Mouse (Mus musculus) cerebellum, adult 2 months (tissue): ENCODE measurements around the gene Vav2. TPM values are rescaled to one million over a fixed set of nuclear protein-coding genes. Genes with fewer than 3 reads are reported as not detected.

ENCODE experiments used
- DNase-seq, 2 experiments: peaks; one replicate each; pipeline ENCODE4 v3.0.0; 2021
- H3K27ac ChIP-seq: fragments of 200-500 bp; 2 replicates; pipeline ENCODE4 v1.5.1; 2012; ENCODE audit warnings: low read length, control low read depth, inconsistent platforms; ENCODE audit not compliant: insufficient read depth
- H3K27me3 ChIP-seq: fragments of 200-500 bp; 2 replicates; pipeline ENCODE4 v1.6.1; 2012; ENCODE audit warnings: inconsistent platforms, mild to moderate bottlenecking, low read length, moderate library complexity; ENCODE audit not compliant: control insufficient read depth, insufficient read depth
- H3K4me1 ChIP-seq: fragments of 200-500 bp; 2 replicates; pipeline ENCODE4 v1.6.1; 2011; ENCODE audit warnings: low read length; ENCODE audit not compliant: control insufficient read depth, insufficient read depth
- H3K4me3 ChIP-seq: fragments of 200-500 bp; replicated peaks from 2 replicates; pipeline ENCODE3; 2011; ENCODE audit warnings: mild to moderate bottlenecking, low read depth, low read length, control low read depth; ENCODE audit not compliant: insufficient read depth
- CTCF ChIP-seq: fragments of 200-500 bp; IDR thresholded peaks from 2 replicates; pipeline ENCODE4 v1.5.1; 2011; ENCODE audit warnings: low read depth, mild to moderate bottlenecking, control low read depth, low read length, moderate library complexity, borderline replicate concordance; ENCODE audit not compliant: insufficient read depth
- POLR2A ChIP-seq: fragments of 200-500 bp; IDR thresholded peaks from 2 replicates; pipeline ENCODE4 v1.6.1; 2011; ENCODE audit warnings: low read length, control low read depth, borderline replicate concordance; ENCODE audit not compliant: insufficient read depth
- WGBS: fragments of 180-500 bp; shearing (Covaris S2); methylation state at CpG from one replicate; pipeline ENCODE4 v1.1.7; 2018; 5-methylcytosine and 5-hydroxymethylcytosine counted together
- polyA plus RNA-seq: library from polyadenylated mRNA; depleted of rRNA; stranded (reverse); fragments of >200 nt; gene quantifications from 2 replicates; pipeline ENCODE4 v1.2.3, GENCODE M21; 2012

Gene Vav2
- polyA plus RNA-seq, 1 experiment: 16.1 TPM

GRCm38 (mm10) chr2:27432599-27432998 is 5.8 kb upstream of the Vav2 start:
- 80% methylated on average over 2 of the region's 2 CpGs for whole genome bisulfite sequencing
- no peaks in the 10 kb centered on the region for H3K27me3 ChIP-seq
- no peak for TF ChIP-seq POLR2A
- no peak for TF ChIP-seq CTCF

GRCm38 (mm10) chr2:27430621-27431020 is 3.8 kb upstream of the Vav2 start:
- Histone ChIP-seq H3K4me1 (no peaks in the 10 kb centered on the region), H3K27me3 (no peaks in the 10 kb centered on the region), H3K27ac (no peak overlapping the region), H3K4me3 (no peak overlapping the region)
- WGBS: 92% methylated on average over 7 of the region's 7 CpGs
- TF ChIP-seq CTCF (no peak), POLR2A (no peak)
- DNase-seq: no peak

More at GRCm38 (mm10) chr2:27432599-27432998, 5.8 kb upstream of the Vav2 start:
- no peak for DNase-seq
- Histone ChIP-seq H3K4me3 (no peak overlapping the region), H3K27ac (no peak overlapping the region), H3K4me1 (no peaks in the 10 kb centered on the region)

GRCm38 (mm10) chr2:27428071-27428470 is 1.2 kb upstream of the Vav2 start:
- Histone ChIP-seq H3K4me3 (no peak overlapping the region), H3K27ac (no peak overlapping the region), H3K27me3 (no peaks in the 10 kb centered on the region), H3K4me1 (no peaks in the 10 kb centered on the region)
- DNase-seq: peak; percentile 71 to 86
- TF ChIP-seq POLR2A (no peak), CTCF (peak; percentile 98)
- 2% methylated on average over 4 of the region's 4 CpGs for WGBS

- TF ChIP-seq POLR2A (no peak), CTCF (no peak)
- Histone ChIP-seq H3K4me1 (no peaks in the 10 kb centered on the region), H3K27ac (no peak overlapping the region), H3K27me3 (no peaks in the 10 kb centered on the region), H3K4me3 (peak overlapping the region; percentile 52)
- WGBS: 1% methylated on average over 62 of the region's 64 CpGs
- DNase-seq: peak in 1 of 2 experiments; percentile 49
Observed at GRCm38 (mm10) chr2:27426406-27426854, 403 bp downstream of the Vav2 start.

- Histone ChIP-seq H3K4me3 (peak overlapping the region; percentile 48), H3K27me3 (no peaks in the 10 kb centered on the region), H3K4me1 (peaks cover 4% of the 10 kb centered on the region), H3K27ac (no peak overlapping the region)
- DNase-seq: peak; percentile 21 to 37
- TF ChIP-seq CTCF (no peak), POLR2A (no peak)
- under 1% methylated on average over 54 of the region's 60 CpGs for WGBS
Observed at GRCm38 (mm10) chr2:27425751-27426405, 955 bp downstream of the Vav2 start.

GRCm38 (mm10) chr2:27425161-27425611 is 1.6 kb downstream of the Vav2 start:
- WGBS: 8% methylated on average over 20 of the region's 20 CpGs
- H3K27ac ChIP-seq: no peak overlapping the region
- TF ChIP-seq CTCF (no peak), POLR2A (no peak)
- no peaks in the 10 kb centered on the region for H3K27me3 ChIP-seq
- DNase-seq: peak in 1 of 2 experiments; percentile 24
- peaks cover 4% of the 10 kb centered on the region for H3K4me1 ChIP-seq
- peak overlapping the region; percentile 17 for H3K4me3 ChIP-seq

- no peak overlapping the region for H3K4me3 ChIP-seq
- H3K4me1 ChIP-seq: peaks cover 4% of the 10 kb centered on the region
- 79% methylated on average over 7 of the region's 7 CpGs for WGBS
- DNase-seq: no peak
- H3K27me3 ChIP-seq: no peaks in the 10 kb centered on the region
- TF ChIP-seq CTCF (no peak), POLR2A (no peak)
- no peak overlapping the region for H3K27ac ChIP-seq
Observed at GRCm38 (mm10) chr2:27423596-27423995, 3.2 kb downstream of the Vav2 start.
